ENCODE assay signal across 17 mouse cellular contexts in the genomic region with DNA sequence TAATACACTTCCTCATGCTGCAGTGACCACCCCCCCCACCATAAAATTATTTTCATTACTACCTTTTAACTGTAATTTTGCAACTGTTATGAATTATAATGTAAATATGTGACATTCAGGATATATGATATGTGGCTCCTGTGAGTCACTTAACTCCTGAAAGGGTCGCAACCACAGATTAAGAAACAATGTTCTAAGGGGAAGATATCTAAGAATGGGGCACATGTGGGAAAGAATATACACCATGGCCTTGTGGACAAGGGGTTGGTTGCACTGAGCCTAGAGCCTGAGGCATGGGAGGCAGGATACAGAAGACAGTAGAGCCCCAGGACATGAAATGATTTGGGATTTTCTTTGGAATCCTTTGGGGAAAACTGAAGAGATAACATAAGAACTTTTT. TPM values are rescaled to one million over a fixed set of nuclear protein-coding genes. Genes with fewer than 3 reads are reported as not detected.
"Had no signal": no experiment of that assay in that cellular context is flagged by ENCODE, and none has a peak within 500 bp of the region (broad histone marks: within the 10 kb centered on the region; RNA-seq: fewer than 3 reads in every experiment).

No protein-coding gene starts in this region.

- H3K9ac ChIP-seq: neural tube, embryonic 15.5 days; stomach, embryonic 15.5 days had no signal

- H3K9me3 ChIP-seq: neural tube, embryonic 15.5 days; stomach, embryonic 15.5 days had no signal

- H3K4me1 ChIP-seq: neural tube, embryonic 15.5 days; stomach, embryonic 15.5 days had no signal

- H3K4me2 ChIP-seq: neural tube, embryonic 15.5 days; stomach, embryonic 15.5 days had no signal

- H3K27me3 ChIP-seq: neural tube, embryonic 15.5 days; stomach, embryonic 15.5 days had no signal

- H3K4me3 ChIP-seq: neural tube, embryonic 15.5 days; stomach, embryonic 15.5 days had no signal

- H3K27ac ChIP-seq: neural tube, embryonic 15.5 days; stomach, embryonic 15.5 days; stomach, postnatal 0 days had no signal

- H3K36me3 ChIP-seq: neural tube, embryonic 15.5 days; stomach, embryonic 15.5 days had no signal

- DNase-seq: retina, postnatal 1 day; right cerebral cortex, adult 18-20 months; right cerebral cortex, postnatal 14 days; right cerebral cortex, postnatal 25 days; right cerebral cortex, postnatal 4 days; spleen, adult 18-20 months; thymus, adult 18-20 months; thymus, adult 2 months; thymus, postnatal 14 days; thymus, postnatal 25 days; thymus, postnatal 36 days; thymus, postnatal 4 days had no signal

RNA-seq across cellular contexts. Expression of gene Sstr4, which starts 50.5 kb away (rescaled TPM):
- polyA plus RNA-seq: testis, adult 2 months; thymus, postnatal 0 days had no signal
